Mouse (Mus musculus) hematopoietic stem cell, adult 5-6 weeks (primary cell): ENCODE measurements around the gene Klk1b24. TPM values are rescaled to one million over a fixed set of nuclear protein-coding genes. Genes with fewer than 3 reads are reported as not detected.
"Not testable (repeated sequence)": the region's sequence is repeated elsewhere in the genome, so short reads cannot be mapped to it uniquely, and the experiment has no call there.

Source experiments
- ATAC-seq, 2 experiments: fragments of 125-278 bp in 1 of 2; replicated peaks in 1 of 2; 2 replicates each; pipeline ENCODE4 v1.8.0; 2016 to 2017; ENCODE audit warnings: inconsistent platforms in 2 of 2, mild to moderate bottlenecking in 2 of 2, moderate number of reproducible peaks in 2 of 2, low read depth in 1 of 2, moderate TSS enrichment in 1 of 2; ENCODE audit not compliant: low FRiP score in 2 of 2, poor library complexity in 2 of 2, severe bottlenecking in 2 of 2, insufficient read depth in 1 of 2, low TSS enrichment in 1 of 2
- total RNA-seq: library from RNA; stranded (forward); fragments of 172-1452, 232-1000 nt; gene quantifications from 2 replicates; pipeline ENCODE4 v1.2.3, GENCODE M21; 2017

Klk1b24 gene
- total RNA-seq: not detected in 2 replicates

- not testable (repeated sequence) for ATAC-seq
Measured at GRCm38 (mm10) chr7:44187936-44188335, at the start of gene Klk1b24. TSS of gene Klk1b24 (plus strand) at chr7:44188236.

- ATAC-seq: no peak
Measured at GRCm38 (mm10) chr7:44179299-44180045, 8.6 kb upstream of the Klk1b24 start.

GRCm38 (mm10) chr7:44186516-44186915 lies 1.5 kb upstream of the Klk1b24 start:
- not testable (repeated sequence) for ATAC-seq

GRCm38 (mm10) chr7:44193466-44193865 lies 5.4 kb downstream of the Klk1b24 start:
- ATAC-seq: not testable (repeated sequence)

DNA sequence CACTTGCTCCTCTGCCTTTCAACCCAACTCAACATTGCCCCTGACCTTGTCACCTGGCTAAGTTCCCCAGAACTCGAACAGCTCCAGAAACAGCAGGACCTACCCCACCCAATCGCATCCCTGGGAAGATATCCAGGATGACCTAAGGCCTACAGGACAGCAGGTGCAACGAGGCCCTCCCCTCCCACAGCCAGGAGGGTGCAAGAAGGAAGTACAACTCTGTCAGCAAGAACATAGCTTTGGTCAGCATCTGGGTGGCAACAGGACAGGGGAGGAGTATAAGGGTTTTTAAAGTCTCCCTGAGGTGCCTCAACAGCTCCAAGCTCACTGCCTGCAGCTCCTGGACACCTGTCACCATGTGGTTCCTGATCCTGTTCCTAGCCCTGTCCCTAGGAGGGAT lies 9.9 kb downstream of the Klk1b24 start, which contains the start of gene Klk1b3:
Gene Klk1b3, plus strand, starts transcription at position 301 of the 400 bp plus-strand sequence.
- no peak for ATAC-seq

DNA sequence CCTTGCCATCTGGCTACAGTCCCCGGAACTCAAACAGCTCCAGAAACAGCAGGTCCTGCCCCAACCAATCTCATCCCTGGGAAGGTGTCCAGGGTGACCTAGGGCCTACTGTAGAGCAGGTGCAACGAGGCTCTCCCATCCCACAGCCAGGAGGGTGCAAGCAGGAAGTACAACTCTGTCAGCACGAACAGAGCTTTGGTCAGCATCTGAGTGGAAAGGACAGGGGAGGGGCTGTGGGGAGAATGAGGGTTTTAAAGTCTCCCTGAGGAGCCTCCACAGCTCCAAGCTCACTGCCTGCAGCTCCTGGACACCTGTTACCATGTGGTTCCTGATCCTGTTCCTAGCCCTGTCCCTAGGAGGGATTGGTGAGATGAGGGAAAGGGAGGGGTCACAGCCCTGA lies 19.1 kb downstream of the Klk1b24 start, which contains the start of gene Klk1b4:
Gene Klk1b4, plus strand, starts transcription at position 301 of the 400 bp plus-strand sequence.
- ATAC-seq: not testable (repeated sequence)

DNA sequence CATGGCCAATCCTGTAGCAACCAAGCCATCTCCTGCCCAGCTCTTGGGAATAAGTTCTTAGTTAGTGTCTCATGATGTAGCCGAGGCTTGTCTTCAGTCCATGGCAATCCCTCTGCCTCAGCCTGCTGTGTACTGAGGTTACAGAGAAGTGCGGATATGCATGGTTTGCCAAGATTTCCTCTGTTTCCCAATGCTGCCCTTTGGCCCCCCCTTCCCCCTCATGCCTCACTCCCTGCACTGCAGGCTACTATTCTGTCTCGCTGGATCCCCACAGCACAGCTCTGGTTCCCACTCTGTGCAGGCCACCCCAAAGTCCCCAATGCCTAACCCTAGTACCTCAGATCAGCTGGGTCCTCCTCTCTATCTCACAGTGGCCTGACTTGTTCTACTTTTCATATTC lies 20.3 kb downstream of the Klk1b24 start:
- no peak for ATAC-seq

DNA sequence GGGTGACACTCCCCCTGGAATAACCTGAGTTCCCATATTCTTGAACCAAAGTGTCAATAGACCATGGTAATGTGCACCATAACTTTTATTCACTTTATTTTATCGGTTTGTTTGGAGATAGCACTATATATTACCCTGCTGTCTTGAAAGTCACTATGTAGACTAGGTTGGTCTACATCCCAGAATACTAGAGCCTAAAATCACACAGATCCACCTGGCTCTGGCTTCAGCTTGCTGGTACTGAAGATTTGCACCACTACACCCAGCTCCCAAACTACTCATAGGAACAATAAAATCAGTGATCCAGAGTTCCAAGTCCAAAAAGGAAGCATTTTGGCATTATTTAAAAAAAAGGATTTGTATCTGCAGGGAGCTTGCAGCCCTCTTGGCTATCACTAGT lies 27.6 kb downstream of the Klk1b24 start, which contains the start of gene Klk1b5:
Gene Klk1b5, plus strand, starts transcription at position 301 of the 400 bp plus-strand sequence.
- ATAC-seq: no peak

GRCm38 (mm10) chr7:44221601-44222000 lies 33.6 kb downstream of the Klk1b24 start:
- ATAC-seq: not testable (repeated sequence)

DNA sequence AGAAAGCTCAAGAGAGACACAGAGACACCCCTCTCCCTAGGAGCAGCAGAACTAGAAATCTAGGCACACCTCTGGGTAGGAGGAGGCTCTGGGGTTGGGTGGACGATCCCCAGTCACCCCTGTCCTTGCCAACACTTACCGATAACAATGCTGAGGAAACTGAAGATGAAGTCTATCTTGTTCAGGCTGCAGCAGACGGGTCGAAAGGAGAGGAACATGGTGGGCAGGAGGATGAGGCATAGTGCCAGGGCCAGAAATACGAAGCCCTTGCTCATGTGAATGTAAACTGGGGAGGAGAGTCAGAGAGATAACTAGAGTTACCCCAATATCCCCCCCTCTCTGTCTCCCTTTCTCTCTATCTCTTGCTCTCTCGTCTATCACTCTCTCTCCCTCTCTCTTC lies 34.3 kb downstream of the Klk1b24 start:
- ATAC-seq: not testable (repeated sequence)

GRCm38 (mm10) chr7:44225076-44225475 lies 37.0 kb downstream of the Klk1b24 start, which contains the start of gene Klk1:
TSS of gene Klk1 (plus strand) at chr7:44225360.
- ATAC-seq: no peak

- ATAC-seq: no peak
Measured at GRCm38 (mm10) chr7:44235909-44236308, 47.9 kb downstream of the Klk1b24 start, which contains the start of gene Gm36864. TSS of gene Gm36864 (plus strand) at chr7:44236177.

GRCm38 (mm10) chr7:44239913-44240312 lies 51.9 kb downstream of the Klk1b24 start:
- ATAC-seq: no peak

DNA sequence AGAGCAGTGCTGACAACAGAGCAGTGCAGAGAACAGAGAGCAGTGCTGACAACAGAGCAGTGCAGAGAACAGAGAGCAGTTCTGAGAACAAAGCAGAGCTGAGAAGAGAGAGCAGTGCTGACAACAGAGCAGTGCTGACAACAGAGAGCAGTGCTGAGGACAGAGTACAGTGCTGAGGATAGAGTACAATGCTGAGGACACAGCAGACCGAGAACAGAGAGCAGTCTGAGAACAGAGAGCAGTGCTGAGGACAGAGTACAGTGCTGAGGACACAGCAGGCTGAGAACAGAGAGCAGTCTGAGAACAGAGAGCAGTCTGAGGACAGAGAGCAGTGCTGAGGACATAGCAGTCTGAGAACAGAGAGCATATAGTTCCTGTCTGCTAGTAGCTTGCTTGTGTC lies 52.7 kb downstream of the Klk1b24 start:
- ATAC-seq: no peak; a peak in 1 of 4 replicates

DNA sequence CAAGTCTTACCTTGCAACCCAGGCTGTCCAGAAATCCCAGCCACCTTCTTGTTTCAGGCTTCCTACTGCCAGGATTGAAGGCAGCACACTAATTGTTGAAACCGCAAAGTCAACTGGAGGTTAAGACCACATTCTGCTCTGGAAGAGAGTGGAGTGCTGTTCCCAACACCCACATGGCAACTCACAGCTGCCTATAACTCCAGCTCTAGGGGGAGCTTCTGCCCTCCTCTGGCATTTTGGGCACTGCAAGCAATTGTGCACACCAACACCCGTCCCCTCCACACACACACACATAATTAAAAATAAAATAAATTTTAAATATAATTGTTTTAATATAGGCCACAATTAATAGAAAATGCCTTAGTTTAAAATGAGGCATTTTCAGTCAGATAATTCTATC lies 53.1 kb downstream of the Klk1b24 start:
- ATAC-seq: no peak
